ENCODE assay signal across 22 mouse cellular contexts in the genomic region with DNA sequence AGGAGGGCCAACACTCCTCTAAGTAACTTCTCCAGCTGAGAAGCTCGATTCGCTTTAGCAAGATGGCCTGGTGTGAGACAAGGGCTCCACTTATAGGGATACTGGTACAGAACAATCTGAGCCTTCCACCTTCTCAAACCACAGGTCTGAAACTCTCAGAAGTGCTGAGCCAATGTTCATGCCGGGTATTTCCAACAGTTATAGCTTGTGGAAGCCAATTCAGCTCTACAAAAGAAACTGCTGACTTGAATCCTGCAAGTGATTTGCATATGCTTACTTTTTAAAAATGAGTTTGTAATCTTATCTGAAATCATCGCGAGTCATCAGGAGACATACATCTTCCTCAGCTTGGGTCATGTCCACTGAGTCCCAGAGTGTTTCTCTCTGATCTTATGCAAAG.
DNase-seq lines count a peak whose midpoint lies in the region; ATAC-seq and TF ChIP-seq lines count a peak whose summit lies in the region.
"Had no signal": no experiment of that assay in that cellular context is flagged by ENCODE, and none has a peak within 500 bp of the region (broad histone marks: within the 10 kb centered on the region; RNA-seq: fewer than 3 reads in every experiment).

No protein-coding gene starts in this region.

- H3K79me2 ChIP-seq in CH12.LX (replicated peaks; ENCODE audit: control insufficient read depth, extremely low read depth, insufficient read depth, poor library complexity, severe bottlenecking) = no peaks in the 10 kb centered on the region

- H3K9ac ChIP-seq in CH12.LX (ENCODE audit: insufficient read depth, low read depth) = no peak overlapping the region

- peak; percentile 26 for ATAC-seq in CD4-positive, CD25-positive, alpha-beta regulatory T cell, adult 4 months
- ATAC-seq in inflammation-experienced regulatory T-cells, adult 6 months = peak; percentile 42
- ATAC-seq: activated CD4-positive, CD25-positive, alpha-beta regulatory T cell, adult 4 months; Patski had no signal

- peaks cover 19 to 29% of the 10 kb centered on the region in 2 experiments for H3K4me1 ChIP-seq in CH12.LX (ENCODE audit: control insufficient read depth in 1 of 2, insufficient read depth in 2 of 2)

- no peak overlapping the region for H3K4me3 ChIP-seq in CH12.LX (replicated peaks in 1 of 3; ENCODE audit: low read depth in 2 of 3, low read length in 2 of 3, poor library complexity in 1 of 3)

- H3K27me3 ChIP-seq in CH12.LX (replicated peaks) = no peaks in the 10 kb centered on the region
- H3K27me3 ChIP-seq: Patski had no signal

- in situ Hi-C loops in CH12.LX (cut with MboI; ENCODE audit: low pct_ligation_motif_present, low pct_unique_long_range_greater_than_20kb, low sequenced_read_pairs) = no loop called here

- no peaks in the 10 kb centered on the region for H3K9me3 ChIP-seq in CH12.LX (replicated peaks; ENCODE audit: low read length)
- H3K9me3 ChIP-seq: G1E had no signal

- H3K27ac ChIP-seq in CH12.LX (ENCODE audit: insufficient read depth, low read depth) = peak overlapping the region; percentile 22; the same call in 1 of the 2 replicates

- TF ChIP-seq CTCF in CH12.LX (conservative IDR thresholded peaks at IDR 0.05 in 1 of 2, IDR thresholded peaks at IDR 0.05 in 1 of 2; ENCODE audit: low read depth in 2 of 2, low read length in 2 of 2) = peak in 1 of 2 experiments; percentile 14; a peak in 1 of 4 replicates

- H3K4me2 ChIP-seq in CH12.LX (ENCODE audit: insufficient read depth, low read depth, poor library complexity, severe bottlenecking) = 0 out of 2 replicates have a peak overlapping the region, but pooled peaks have one; percentile 15

- peak; percentile 15 for TF ChIP-seq RAD21 in CH12.LX (IDR thresholded peaks at IDR 0.05; ENCODE audit: low read depth, low read length)

- dilution Hi-C loops in CH12.LX (cut with MboI; ENCODE audit: extremely low pct_ligation_motif_present, extremely low pct_unique_long_range_greater_than_20kb, low sequenced_read_pairs) = no loop called here

- DNase-seq in CH12.LX (ENCODE audit: extremely low read depth) = peak; percentile 24
- DNase-seq in induced T-regulatory cell, adult 2 months (ENCODE audit: low read depth) = peak; percentile 22
- no peak for DNase-seq in lung, postnatal 25 days (ENCODE audit: low spot score)
- DNase-seq in adrenal gland, adult 8-10 months = no peak
- no peak for DNase-seq in heart, postnatal 10 days
- no peak for DNase-seq in testis, postnatal 10 days (ENCODE audit: low spot score)
- DNase-seq: adrenal gland, adult 2 months; adrenal gland, postnatal 10 days; adrenal gland, postnatal 14 days; adrenal gland, postnatal 25 days; adrenal gland, postnatal 36 days; B cell, adult 2 months; cerebellum, adult 11 months; cerebellum, adult 11-12 months; cerebellum, adult 18-20 months; cerebellum, adult 2 months; cerebellum, adult 8-10 months had no signal

- TF ChIP-seq POLR2A in CH12.LX (IDR thresholded peaks at IDR 0.05; ENCODE audit: low read depth, low read length) = no peak

- intact Hi-C loops in heart, postnatal 10 days (cut with DNase I) = no loop called here

- no peaks in the 10 kb centered on the region for H3K36me3 ChIP-seq in CH12.LX (replicated peaks in 1 of 2; ENCODE audit: control insufficient read depth in 1 of 2, insufficient read depth in 1 of 2, low read length in 1 of 2)
- H3K36me3 ChIP-seq: G1E had no signal

- TF ChIP-seq EP300 in CH12.LX (IDR thresholded peaks at IDR 0.05; ENCODE audit: low read length) = 0 out of 2 replicates have a peak, but pooled peaks have one; percentile 25

TF ChIP-seq in CH12.LX, 34 proteins besides CTCF, POLR2A, EP300 and RAD21:
- TF ChIP-seq JUND (conservative IDR thresholded peaks at IDR 0.05; ENCODE audit: low read depth, low read length) (no peak), MEF2A (IDR thresholded peaks at IDR 0.05; ENCODE audit: borderline replicate concordance, low read depth, low read length) (0 out of 2 replicates have a peak, but pooled peaks have one; percentile 41), ETS1 (conservative IDR thresholded peaks at IDR 0.05; ENCODE audit: low read depth, low read length) (peak; percentile 58), MAFK (IDR thresholded peaks at IDR 0.05; ENCODE audit: insufficient replicate concordance, low read length) (peak; percentile 90), USF1 (IDR thresholded peaks at IDR 0.05; ENCODE audit: low read depth, low read length) (no peak), SMC3 (IDR thresholded peaks at IDR 0.05; ENCODE audit: low read depth, low read length) (peak; percentile 7; the same call in 1 of the 2 replicates), BHLHE40 (IDR thresholded peaks at IDR 0.05; ENCODE audit: low read depth, low read length) (0 out of 2 replicates have a peak, but pooled peaks have one; percentile 11), HCFC1 (IDR thresholded peaks at IDR 0.05; ENCODE audit: low read depth, low read length) (no peak)

Comparison
In these comparisons a context has a peak if more than half of its experiments do, and no peak if none do; other contexts are left out.
1. DNase-seq: peak in CH12.LX (single experiment) and induced T-regulatory cell, adult 2 months (single experiment); none in lung, postnatal 25 days (single experiment), adrenal gland, adult 8-10 months (single experiment), heart, postnatal 10 days (0 of 2) and testis, postnatal 10 days (single experiment).